Mouse (Mus musculus) cerebellum, adult 2 months (tissue): ENCODE data around the gene Rfx4. TPM values are rescaled to one million over a fixed set of nuclear protein-coding genes. Genes with fewer than 3 reads are reported as not detected.
A peak's percentile ranks its signal among the peaks of the same experiment; 100 is the strongest.

ENCODE experiments used
- DNase-seq, 2 experiments: peaks; one replicate each; pipeline ENCODE4 v3.0.0; 2021
- H3K27ac ChIP-seq: fragments of 200-500 bp; 2 replicates; pipeline ENCODE4 v1.5.1; 2012; ENCODE audit warnings: low read length, control low read depth, inconsistent platforms; ENCODE audit not compliant: insufficient read depth
- H3K27me3 ChIP-seq: fragments of 200-500 bp; 2 replicates; pipeline ENCODE4 v1.6.1; 2012; ENCODE audit warnings: inconsistent platforms, mild to moderate bottlenecking, low read length, moderate library complexity; ENCODE audit not compliant: control insufficient read depth, insufficient read depth
- H3K4me1 ChIP-seq: fragments of 200-500 bp; 2 replicates; pipeline ENCODE4 v1.6.1; 2011; ENCODE audit warnings: low read length; ENCODE audit not compliant: control insufficient read depth, insufficient read depth
- H3K4me3 ChIP-seq: fragments of 200-500 bp; replicated peaks from 2 replicates; pipeline ENCODE3; 2011; ENCODE audit warnings: mild to moderate bottlenecking, low read depth, low read length, control low read depth; ENCODE audit not compliant: insufficient read depth
- CTCF ChIP-seq: fragments of 200-500 bp; IDR thresholded peaks from 2 replicates; pipeline ENCODE4 v1.5.1; 2011; ENCODE audit warnings: low read depth, mild to moderate bottlenecking, control low read depth, low read length, moderate library complexity, borderline replicate concordance; ENCODE audit not compliant: insufficient read depth
- POLR2A ChIP-seq: fragments of 200-500 bp; IDR thresholded peaks from 2 replicates; pipeline ENCODE4 v1.6.1; 2011; ENCODE audit warnings: low read length, control low read depth, borderline replicate concordance; ENCODE audit not compliant: insufficient read depth
- WGBS: fragments of 180-500 bp; shearing (Covaris S2); methylation state at CpG from one replicate; pipeline ENCODE4 v1.1.7; 2018; 5-methylcytosine and 5-hydroxymethylcytosine counted together
- polyA plus RNA-seq: library from polyadenylated mRNA; depleted of rRNA; stranded (reverse); fragments of >200 nt; gene quantifications from 2 replicates; pipeline ENCODE4 v1.2.3, GENCODE M21; 2012

The Rfx4 gene
- polyA plus RNA-seq, 1 experiment, result 16.9 TPM

GRCm38 (mm10) chr10:84851981-84852979 lies 96.4 kb downstream of the Rfx4 start:
- Histone ChIP-seq H3K27ac (peak overlapping the region; percentile 8; the same call in 1 of the 2 replicates), H3K4me3 (no peak overlapping the region), H3K27me3 (no peaks in the 10 kb centered on the region), H3K4me1 (peaks cover 13% of the 10 kb centered on the region)
- WGBS, result 10% methylated on average over 12 of the region's 12 CpGs
- no peak for TF ChIP-seq POLR2A
- TF ChIP-seq CTCF, result no peak
- peak; percentile 89 to 90 for DNase-seq

GRCm38 (mm10) chr10:84854059-84854458 lies 98.2 kb downstream of the Rfx4 start:
- Histone ChIP-seq H3K4me1 (peaks cover 13% of the 10 kb centered on the region), H3K27me3 (no peaks in the 10 kb centered on the region), H3K27ac (no peak overlapping the region), H3K4me3 (no peak overlapping the region)
- TF ChIP-seq CTCF, result no peak
- no peak for TF ChIP-seq POLR2A
- no peak for DNase-seq
- 91% methylated on average over 8 of the region's 8 CpGs for WGBS

- no peak for DNase-seq
- Histone ChIP-seq H3K27me3 (no peaks in the 10 kb centered on the region), H3K27ac (no peak overlapping the region), H3K4me1 (peaks cover 13% of the 10 kb centered on the region), H3K4me3 (no peak overlapping the region)
- TF ChIP-seq POLR2A, result no peak
- TF ChIP-seq CTCF, result no peak
- WGBS, result 55% methylated on average over 11 of the region's 11 CpGs
Measured at GRCm38 (mm10) chr10:84855466-84855865, 99.6 kb downstream of the Rfx4 start.

- no peak for TF ChIP-seq POLR2A
- TF ChIP-seq CTCF, result no peak
- DNase-seq, result no peak
- 79% methylated on average over 8 of the region's 8 CpGs for WGBS
- no peak overlapping the region for H3K27ac ChIP-seq
- no peak overlapping the region for H3K4me3 ChIP-seq
- peaks cover under 1% of the 10 kb centered on the region; the same call in 1 of the 2 replicates for H3K4me1 ChIP-seq
- no peaks in the 10 kb centered on the region for H3K27me3 ChIP-seq
Measured at GRCm38 (mm10) chr10:84858371-84858770, 102.5 kb downstream of the Rfx4 start.

GRCm38 (mm10) chr10:84858806-84859496 lies 103.1 kb downstream of the Rfx4 start:
- WGBS, result 57% methylated on average over 14 of the region's 14 CpGs
- TF ChIP-seq CTCF (no peak), POLR2A (no peak)
- H3K27ac ChIP-seq, result no peak overlapping the region
- DNase-seq, result no peak
- no peaks in the 10 kb centered on the region for H3K27me3 ChIP-seq
- H3K4me1 ChIP-seq, result no peaks in the 10 kb centered on the region
- H3K4me3 ChIP-seq, result no peak overlapping the region

- no peak for DNase-seq
- Histone ChIP-seq H3K4me1 (no peaks in the 10 kb centered on the region), H3K4me3 (no peak overlapping the region), H3K27ac (no peak overlapping the region), H3K27me3 (no peaks in the 10 kb centered on the region)
- TF ChIP-seq POLR2A, result no peak
- TF ChIP-seq CTCF, result no peak
- 47% methylated on average over 13 of the region's 13 CpGs for WGBS
Measured at GRCm38 (mm10) chr10:84859556-84860380, 103.9 kb downstream of the Rfx4 start.

GRCm38 (mm10) chr10:84863488-84863887 lies 107.6 kb downstream of the Rfx4 start:
- no peak for TF ChIP-seq CTCF
- TF ChIP-seq POLR2A, result no peak
- Histone ChIP-seq H3K27ac (no peak overlapping the region), H3K4me1 (no peaks in the 10 kb centered on the region), H3K27me3 (no peaks in the 10 kb centered on the region), H3K4me3 (no peak overlapping the region)
- no peak for DNase-seq
- 79% methylated on average over 6 of the region's 6 CpGs for WGBS
